Mouse (Mus musculus) right cerebral cortex, adult 18-20 months (tissue): Measurements from ENCODE around the gene Vgll4.

Experiments
- DNase-seq: peaks from one replicate; pipeline ENCODE4 v3.0.0; 2022; ENCODE audit warnings: mixed read lengths

The Vgll4 gene

GRCm38 (mm10) chr6:114917129-114917528 lies 52.7 kb downstream of the Vgll4 start:
- DNase-seq, result no peak

GRCm38 (mm10) chr6:114916715-114916992 lies 53.1 kb downstream of the Vgll4 start:
- no peak for DNase-seq

GRCm38 (mm10) chr6:114915915-114916714 lies 53.7 kb downstream of the Vgll4 start:
- DNase-seq, result no peak

GRCm38 (mm10) chr6:114914041-114914716 lies 55.6 kb downstream of the Vgll4 start:
- no peak for DNase-seq

GRCm38 (mm10) chr6:114913142-114913541 lies 56.7 kb downstream of the Vgll4 start:
- no peak for DNase-seq

- DNase-seq, result no peak
These were observed 58.3 kb downstream of the Vgll4 start for GRCm38 (mm10) chr6:114911540-114911939.

GRCm38 (mm10) chr6:114909801-114910200 lies 60.0 kb downstream of the Vgll4 start:
- no peak for DNase-seq

- DNase-seq, result no peak
These were observed 62.3 kb downstream of the Vgll4 start for GRCm38 (mm10) chr6:114907459-114907858.

GRCm38 (mm10) chr6:114906209-114906608 lies 63.6 kb downstream of the Vgll4 start:
- DNase-seq, result no peak

GRCm38 (mm10) chr6:114905253-114906028 lies 64.4 kb downstream of the Vgll4 start:
- no peak for DNase-seq

- no peak for DNase-seq
These were observed 65.0 kb downstream of the Vgll4 start for GRCm38 (mm10) chr6:114904818-114905217.

- no peak for DNase-seq
These were observed 65.6 kb downstream of the Vgll4 start for GRCm38 (mm10) chr6:114904233-114904632.

GRCm38 (mm10) chr6:114901921-114902320 lies 67.9 kb downstream of the Vgll4 start:
- DNase-seq, result no peak

- DNase-seq, result no peak
These were observed 68.4 kb downstream of the Vgll4 start for GRCm38 (mm10) chr6:114901321-114901824.

- no peak for DNase-seq
These were observed 69.6 kb downstream of the Vgll4 start for GRCm38 (mm10) chr6:114900194-114900593.

- DNase-seq, result no peak
These were observed 70.1 kb downstream of the Vgll4 start for GRCm38 (mm10) chr6:114899652-114900051.

GRCm38 (mm10) chr6:114898949-114899348 lies 70.8 kb downstream of the Vgll4 start:
- no peak for DNase-seq

GRCm38 (mm10) chr6:114896281-114896680 lies 73.5 kb downstream of the Vgll4 start:
- no peak for DNase-seq

GRCm38 (mm10) chr6:114895191-114895590 lies 74.6 kb downstream of the Vgll4 start:
- no peak for DNase-seq

- DNase-seq, result no peak
These were observed 75.2 kb downstream of the Vgll4 start for GRCm38 (mm10) chr6:114894548-114895106.

GRCm38 (mm10) chr6:114893427-114894209 lies 76.2 kb downstream of the Vgll4 start:
- peak; percentile 39 for DNase-seq

GRCm38 (mm10) chr6:114892363-114892762 lies 77.4 kb downstream of the Vgll4 start:
- peak; percentile 79 for DNase-seq
